Mouse (Mus musculus): ENCODE data around the gene 1110032A03Rik.

1110032A03Rik gene

GRCm38 (mm10) chr9:50734989-50735388 is 40.3 kb downstream of the 1110032A03Rik start:
- peak in 1 of 2 experiments; percentile 62 for DNase-seq (ENCODE audit: low spot score in 2 of 2)

- DNase-seq (ENCODE audit: low spot score in 2 of 2) = no peak
Observed at GRCm38 (mm10) chr9:50732560-50732959, 42.8 kb downstream of the 1110032A03Rik start.

- DNase-seq (ENCODE audit: low spot score in 2 of 2) = no peak
Observed at GRCm38 (mm10) chr9:50729600-50729999, 45.7 kb downstream of the 1110032A03Rik start.

- DNase-seq (ENCODE audit: low spot score in 2 of 2) = peak; percentile 95 to 96
Observed at GRCm38 (mm10) chr9:50727925-50728651, 47.2 kb downstream of the 1110032A03Rik start.

- peak; percentile 66 to 71 for DNase-seq (ENCODE audit: low spot score in 2 of 2)
Observed at GRCm38 (mm10) chr9:50727171-50727924, 48.0 kb downstream of the 1110032A03Rik start.

GRCm38 (mm10) chr9:50725921-50726590 is 49.3 kb downstream of the 1110032A03Rik start:
- DNase-seq (ENCODE audit: low spot score in 2 of 2) = no peak

- no peak for DNase-seq (ENCODE audit: low spot score in 2 of 2)
Observed at GRCm38 (mm10) chr9:50724661-50725330, 50.5 kb downstream of the 1110032A03Rik start.

- DNase-seq (ENCODE audit: low spot score in 2 of 2) = no peak
Observed at GRCm38 (mm10) chr9:50724147-50724546, 51.2 kb downstream of the 1110032A03Rik start.

- DNase-seq (ENCODE audit: low spot score in 2 of 2) = peak; percentile 87
Observed at GRCm38 (mm10) chr9:50723406-50723805, 51.9 kb downstream of the 1110032A03Rik start.

GRCm38 (mm10) chr9:50722451-50722911 is 52.8 kb downstream of the 1110032A03Rik start:
- peak in 1 of 2 experiments; percentile 58 for DNase-seq (ENCODE audit: low spot score in 2 of 2)

GRCm38 (mm10) chr9:50721061-50721460 is 54.3 kb downstream of the 1110032A03Rik start:
- DNase-seq (ENCODE audit: low spot score in 2 of 2) = no peak

- no peak for DNase-seq (ENCODE audit: low spot score in 2 of 2)
Observed at GRCm38 (mm10) chr9:50718878-50719277, 56.4 kb downstream of the 1110032A03Rik start.

GRCm38 (mm10) chr9:50714188-50714587 is 61.1 kb downstream of the 1110032A03Rik start:
- no peak for DNase-seq (ENCODE audit: low spot score in 2 of 2)

Measured in right cerebral cortex, postnatal 10 days (tissue).